Mouse (Mus musculus) heart, postnatal 14 days (tissue): ENCODE data around the gene Pus7l. TPM values are rescaled to one million over a fixed set of nuclear protein-coding genes. Genes with fewer than 3 reads are reported as not detected.
"Not testable (repeated sequence)": the region's sequence is repeated elsewhere in the genome, so short reads cannot be mapped to it uniquely, and the experiment has no call there.

Experiments
- DNase-seq, 2 experiments: peaks; one replicate each; pipeline ENCODE4 v3.0.0; 2021 to 2022
- intact Hi-C: fragments of 180-260 bp; cut with DNase I; formaldehyde crosslinking; loops from one replicate; pipeline ENCODE4 v1.15.1; 2025
- total RNA-seq, 2 experiments: library from RNA; stranded (reverse); gene quantifications; 2 replicates each; pipeline ENCODE4 v1.2.3; 2021

The Pus7l gene
- total RNA-seq, 2 experiments from 2014 or later, result 2.5 to 3.3 TPM

DNA sequence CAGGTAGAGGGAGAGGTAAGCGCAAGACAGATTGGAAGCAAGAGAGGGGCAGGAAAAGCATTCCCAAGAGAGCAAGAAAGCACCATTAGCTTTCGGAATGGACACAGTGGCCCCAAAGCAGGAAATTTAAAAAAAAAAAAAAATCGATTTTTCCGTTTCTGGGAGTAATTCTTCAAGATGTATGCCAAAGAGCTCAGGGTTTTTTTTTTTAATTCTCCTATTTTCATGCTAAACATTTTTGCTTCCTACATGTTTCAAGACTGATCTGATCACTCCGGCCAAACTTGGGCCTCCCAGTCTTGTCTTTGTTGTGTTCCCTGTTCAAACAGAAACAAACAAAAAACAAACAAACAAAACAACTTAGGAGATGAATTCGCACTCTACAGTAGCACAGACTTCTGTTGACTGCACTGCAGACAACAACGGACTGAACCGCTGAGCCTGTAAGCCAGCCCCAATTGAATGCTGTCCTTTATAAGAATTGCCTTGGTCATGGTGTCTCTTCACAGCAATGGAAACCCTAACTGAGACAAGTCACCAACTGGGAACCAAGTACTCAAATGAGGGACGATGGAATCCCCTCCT lies 797 bp upstream of the Pus7l start:
- intact Hi-C loops, result no loop called here

DNA sequence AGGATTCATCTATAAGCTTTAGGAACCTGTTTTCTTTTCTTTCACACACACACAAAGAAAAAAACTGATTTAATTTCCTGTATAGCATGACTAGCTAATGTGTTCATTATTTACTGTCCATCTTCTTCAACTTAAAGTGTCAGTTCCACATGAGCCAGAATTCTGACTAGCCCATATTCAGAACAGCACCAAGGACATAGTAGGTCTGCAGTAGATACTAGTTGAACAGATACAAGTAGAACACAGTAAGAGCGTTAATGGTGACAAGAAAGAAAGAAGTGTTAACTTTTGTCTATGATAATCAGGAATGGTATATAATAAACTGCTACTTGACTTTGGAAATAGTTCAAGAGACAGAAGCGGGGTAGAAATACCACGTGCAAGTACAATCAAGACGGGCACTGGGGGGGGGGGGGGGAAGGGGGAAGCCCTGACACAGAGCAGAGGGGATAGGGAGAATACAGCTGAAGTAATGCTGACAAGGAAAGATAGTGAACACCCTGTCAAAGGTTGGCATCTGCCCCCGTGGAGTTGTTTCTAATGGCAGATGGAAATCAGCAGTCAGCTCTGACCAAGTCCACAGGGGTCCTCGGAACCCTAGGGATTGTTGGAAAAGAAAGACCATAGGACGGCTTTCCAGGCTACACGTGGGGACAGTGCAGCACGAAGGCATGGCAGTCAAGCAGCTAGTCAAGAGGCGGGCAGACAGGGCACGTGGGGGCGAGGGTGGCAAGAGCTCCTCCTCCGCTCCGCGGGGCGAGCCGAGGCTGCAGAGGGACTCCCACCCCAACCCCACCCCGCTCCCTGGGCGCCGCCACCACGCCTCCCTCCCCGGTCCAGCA lies 559 bp downstream of the Pus7l start:
- intact Hi-C loops, result no loop called here
- DNase-seq, result no peak

More for the DNA sequence above, 797 bp upstream of the Pus7l start:
- DNase-seq, result no peak

DNA sequence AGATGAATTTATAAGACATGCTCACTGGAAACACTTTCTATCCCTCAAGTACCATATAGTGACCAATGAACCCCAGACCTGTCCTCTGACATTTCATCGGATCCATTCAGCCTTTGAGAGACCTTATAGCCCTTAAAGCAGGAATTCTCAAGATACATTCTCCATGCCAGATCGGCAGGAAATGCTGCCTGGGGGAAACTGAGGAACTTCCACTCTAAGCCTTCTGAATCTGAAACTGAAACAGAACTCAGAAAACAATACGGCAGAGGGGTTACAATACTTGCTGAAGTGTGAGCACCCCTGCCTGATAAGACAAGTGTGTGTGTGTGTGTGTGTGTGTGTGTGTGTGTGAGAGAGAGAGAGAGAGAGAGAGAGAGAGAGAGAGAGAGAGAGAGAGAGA lies 4.1 kb downstream of the Pus7l start:
- no peak for DNase-seq
- intact Hi-C loops, result no loop called here

DNA sequence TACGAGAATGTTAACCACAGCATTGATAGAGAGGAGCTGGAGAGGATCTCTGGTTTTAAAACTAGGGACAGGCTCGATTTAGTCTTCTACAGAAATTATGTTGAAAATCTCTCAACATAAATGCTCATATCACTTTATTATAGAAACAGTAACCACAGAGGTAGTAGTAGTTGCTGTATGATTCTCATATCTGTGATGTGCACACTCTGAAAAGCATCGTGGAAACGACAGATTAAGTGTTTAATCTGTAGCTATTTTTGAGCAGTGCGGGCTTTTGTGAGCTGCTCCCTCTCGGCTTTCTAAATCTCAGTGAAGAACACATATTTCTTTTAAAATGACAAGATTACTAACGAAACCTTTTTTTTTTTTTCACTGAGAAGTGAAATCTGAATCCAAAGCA lies 7.8 kb downstream of the Pus7l start:
- intact Hi-C loops, result no loop called here

DNA sequence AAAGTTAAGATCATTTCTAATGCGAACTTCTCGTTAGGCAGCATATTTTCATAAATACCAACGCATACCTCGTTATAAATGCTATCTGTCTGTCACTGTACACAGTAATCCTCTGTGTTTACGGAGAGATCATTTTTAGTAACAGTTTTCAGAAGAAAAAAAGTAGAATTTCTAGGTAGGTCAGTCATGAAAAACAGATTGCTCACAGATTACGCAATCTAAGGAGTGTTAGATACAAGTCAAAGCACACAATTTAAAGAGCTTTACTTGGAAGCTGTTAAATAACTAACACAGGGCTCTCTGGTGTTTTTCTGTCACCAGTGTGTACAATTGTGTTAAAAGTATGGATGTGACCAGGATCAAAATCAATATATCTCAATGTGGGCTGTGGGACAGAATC lies 10.4 kb downstream of the Pus7l start:
- no peak for DNase-seq
- intact Hi-C loops, result no loop called here

More for the DNA sequence above, 7.8 kb downstream of the Pus7l start:
- DNase-seq, result no peak

DNA sequence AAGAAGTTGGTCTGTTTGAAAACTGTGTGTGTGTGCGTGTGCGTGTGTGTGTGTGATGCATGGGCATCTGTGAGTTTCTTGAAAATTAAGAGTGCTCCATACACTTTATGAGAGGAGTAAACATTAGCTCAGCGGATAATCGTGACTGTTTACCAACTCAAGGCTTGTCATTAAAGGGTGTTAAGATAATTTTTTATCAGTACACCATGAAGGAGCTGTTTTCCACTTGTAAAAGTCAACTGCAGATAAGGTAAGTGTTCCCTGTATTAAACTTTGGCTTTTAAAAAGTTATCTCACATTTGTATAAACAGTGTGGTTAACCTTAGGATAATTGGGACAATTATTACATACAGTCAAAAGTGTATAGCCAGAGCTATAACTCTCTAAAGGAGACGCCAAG lies 11.0 kb downstream of the Pus7l start:
- intact Hi-C loops, result no loop called here
- no peak for DNase-seq

DNA sequence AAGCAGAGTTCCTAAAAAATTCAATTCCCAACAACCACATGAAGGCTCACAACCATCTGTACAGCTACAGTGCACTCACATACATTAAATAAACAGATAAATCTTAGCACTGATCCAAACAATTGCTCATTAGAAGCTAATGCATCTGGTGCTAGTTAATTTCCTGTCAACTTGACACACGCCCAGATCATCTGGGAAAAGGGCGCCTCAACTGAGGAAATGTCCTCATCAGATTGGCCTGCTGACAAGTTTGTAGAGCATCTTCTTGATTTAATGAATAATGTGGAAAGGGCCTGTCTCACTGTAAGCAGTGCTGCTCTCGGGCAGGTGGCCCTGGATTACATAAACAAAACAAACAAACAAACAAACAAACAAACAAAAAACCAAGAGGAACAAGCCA lies 12.8 kb downstream of the Pus7l start:
- no peak for DNase-seq

DNA sequence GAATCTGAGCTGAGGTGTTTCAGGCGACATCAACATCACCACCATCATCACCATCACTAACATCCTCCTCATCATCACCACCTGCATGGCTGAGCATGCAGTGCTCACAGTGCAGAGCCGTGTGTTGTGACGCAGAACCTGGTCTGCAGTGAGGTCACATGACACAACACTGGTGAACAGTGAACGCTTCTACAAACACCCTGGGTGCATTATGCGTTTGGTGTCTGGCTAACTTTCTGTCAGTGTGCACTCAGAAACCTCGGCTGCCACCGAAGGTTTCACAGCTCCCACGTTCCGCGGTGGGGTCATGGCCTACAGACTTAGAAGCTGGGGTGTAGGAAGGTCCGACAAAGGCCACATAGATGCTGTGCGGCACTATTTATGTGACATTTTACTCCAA lies 18.4 kb downstream of the Pus7l start:
- DNase-seq, result peak in 1 of 2 experiments; percentile 36
- intact Hi-C loops, result no loop called here

More for the DNA sequence above, 12.8 kb downstream of the Pus7l start:
- intact Hi-C loops, result no loop called here

DNA sequence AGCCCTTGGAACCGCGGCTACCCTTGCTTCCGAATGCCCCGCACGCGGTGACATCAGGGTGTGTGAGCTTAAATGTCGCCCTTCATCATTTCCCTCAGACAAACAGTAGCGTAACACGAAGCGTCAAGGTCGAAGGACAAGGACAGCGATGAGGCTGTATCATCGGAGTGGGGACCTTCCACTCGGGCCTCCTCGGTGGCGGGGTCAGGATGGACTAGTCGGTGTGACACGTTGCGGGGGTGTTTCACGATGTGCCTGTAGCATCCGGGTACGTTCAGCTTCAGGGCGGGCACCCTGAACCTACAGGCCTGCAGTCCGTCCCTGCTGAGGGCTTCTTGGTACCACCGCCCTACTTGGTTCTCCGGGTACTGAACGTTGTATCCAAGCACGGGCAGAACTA lies 20.1 kb downstream of the Pus7l start:
- intact Hi-C loops, result no loop called here
- no peak for DNase-seq

DNA sequence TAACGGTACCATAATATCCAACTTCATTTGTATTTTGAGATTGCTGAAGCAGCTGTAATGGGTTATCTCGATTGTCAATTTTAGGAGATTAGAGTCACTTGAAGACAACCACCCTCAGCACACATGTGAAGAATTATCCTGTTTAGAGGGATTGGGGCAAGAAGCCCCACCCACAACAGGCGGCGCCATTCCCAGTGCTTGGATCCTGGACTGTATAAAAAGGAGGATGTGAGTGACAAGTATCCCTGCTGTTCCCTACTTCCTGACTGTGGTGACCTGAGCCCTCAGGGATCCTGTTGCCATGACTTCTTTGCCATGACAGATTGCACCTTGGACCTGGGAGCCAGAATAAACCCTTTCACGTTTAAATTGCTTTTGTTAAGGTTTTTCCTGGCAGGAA lies 22.4 kb downstream of the Pus7l start:
- DNase-seq, result no peak
- intact Hi-C loops, result no loop called here

DNA sequence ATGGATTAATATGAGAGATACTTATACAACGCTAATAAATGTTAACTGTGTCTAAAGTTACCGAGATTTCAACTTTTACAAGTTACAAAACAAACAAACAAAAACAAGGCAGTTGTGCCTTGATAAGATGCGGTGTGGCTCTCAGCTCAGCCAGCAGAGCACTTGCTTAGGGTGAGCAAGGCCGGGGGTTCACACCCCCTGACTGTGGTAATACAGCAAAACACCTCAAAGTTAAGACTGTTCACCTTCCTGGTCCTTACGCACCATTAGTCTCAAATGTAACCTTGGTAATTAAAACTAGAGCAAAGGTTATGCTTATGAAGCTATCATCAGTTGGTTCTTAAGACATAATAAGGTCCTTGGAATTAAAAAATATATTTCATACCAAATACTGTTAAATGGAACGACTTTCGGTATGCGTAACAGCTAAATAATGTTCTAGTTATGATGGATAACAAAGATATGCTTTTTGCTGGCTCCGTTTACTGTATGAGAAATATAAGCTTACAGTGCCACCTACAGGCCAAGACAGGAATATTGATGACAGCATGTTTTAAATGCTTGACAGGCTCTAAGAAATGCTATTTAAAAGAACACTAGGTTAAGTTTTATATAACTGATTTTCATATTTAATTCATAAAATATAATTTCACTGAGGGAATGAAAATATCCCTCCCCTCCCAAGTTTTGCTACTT lies 23.0 kb downstream of the Pus7l start:
- intact Hi-C loops, result no loop called here
- peak in 1 of 2 experiments; percentile 56 for DNase-seq

DNA sequence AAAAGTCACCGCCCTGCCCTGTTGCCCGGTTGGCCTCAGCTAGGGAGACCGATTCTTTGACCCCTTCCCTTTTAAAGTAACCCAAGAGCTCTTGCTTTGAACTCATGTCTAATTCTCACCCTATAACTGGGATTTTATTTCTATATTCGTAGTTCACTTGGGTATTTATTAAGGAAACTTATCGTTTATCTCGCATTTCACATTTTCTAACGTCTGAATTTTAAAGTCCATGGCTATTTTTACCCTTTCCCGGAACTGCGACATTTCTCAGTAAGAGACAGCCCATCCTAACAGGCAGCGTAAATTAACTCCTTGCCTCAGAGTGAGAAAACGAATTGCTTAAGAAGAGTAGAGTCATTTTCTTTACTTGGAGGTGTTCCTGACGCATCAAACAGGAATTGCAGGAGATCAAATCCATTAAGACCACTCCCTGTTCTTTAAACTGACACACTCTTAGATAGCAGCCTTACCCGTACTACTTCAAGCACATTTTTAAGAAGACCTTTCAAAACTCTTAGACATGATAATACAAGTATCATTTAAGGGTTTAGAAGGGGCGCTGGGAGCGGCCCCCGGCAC lies 25.3 kb downstream of the Pus7l start:
- no peak for DNase-seq
- intact Hi-C loops, result loop anchor here (2.0 to 10.0 kb wide), 2 partner anchors 133 to 253 kb away; no protein-coding TSS in a partner anchor

DNA sequence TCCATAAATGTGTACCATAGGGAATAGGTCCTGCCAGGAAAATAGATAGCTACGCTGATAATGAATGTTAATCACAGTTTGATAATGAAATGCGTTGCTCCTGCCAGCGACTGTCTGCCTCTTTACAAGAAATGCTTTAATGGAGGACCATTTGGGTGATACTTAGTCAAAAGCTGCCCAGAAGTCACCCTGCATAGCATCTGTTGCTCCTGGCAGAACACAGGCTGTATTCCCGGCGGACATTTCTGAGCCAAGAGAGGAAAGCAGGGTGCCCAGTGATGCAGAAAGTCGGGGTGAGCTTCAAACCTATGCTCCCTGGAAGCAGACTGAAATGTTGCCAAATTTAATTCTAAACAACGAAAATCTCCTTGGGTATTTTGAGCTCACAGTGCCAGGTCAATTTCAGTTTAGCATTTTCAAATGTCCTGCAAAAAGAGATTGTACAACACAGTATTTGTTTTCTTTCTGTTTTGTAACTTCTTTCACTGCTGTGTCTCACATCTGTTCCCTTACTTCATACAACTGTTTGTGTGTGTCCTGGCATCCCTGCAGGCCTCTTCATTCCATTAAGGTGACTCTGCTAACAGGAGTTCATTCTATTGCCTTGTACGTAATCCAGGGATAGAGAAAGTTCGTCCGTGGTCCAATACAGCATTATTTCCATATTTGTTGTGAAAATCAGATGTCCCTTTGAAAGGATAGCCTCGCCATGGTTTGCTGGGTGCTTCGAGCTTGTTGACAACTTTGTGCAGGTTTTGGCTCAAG lies 39.7 kb downstream of the Pus7l start:
- intact Hi-C loops, result no loop called here
- peak; percentile 8 to 19 for DNase-seq

DNA sequence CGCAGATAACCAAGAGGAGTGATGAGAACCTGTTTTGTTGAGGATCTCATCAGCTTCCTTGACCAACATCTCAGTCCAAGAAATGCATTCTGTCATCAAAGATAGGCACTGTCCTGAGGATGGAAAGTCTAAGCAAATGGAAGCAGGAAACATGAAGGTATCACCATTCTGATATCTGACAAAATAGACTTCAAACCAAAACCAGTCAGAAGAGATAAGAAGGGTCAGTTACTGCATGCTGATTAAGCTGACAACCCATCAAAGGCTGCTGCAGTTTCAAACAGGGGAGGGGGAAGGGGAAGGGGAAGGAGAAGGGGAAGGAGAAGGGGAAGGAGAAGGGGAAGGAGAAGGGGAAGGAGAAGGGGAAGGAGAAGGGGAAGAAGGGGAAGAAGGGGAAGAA lies 44.1 kb downstream of the Pus7l start:
- intact Hi-C loops, result no loop called here
- no peak for DNase-seq

DNA sequence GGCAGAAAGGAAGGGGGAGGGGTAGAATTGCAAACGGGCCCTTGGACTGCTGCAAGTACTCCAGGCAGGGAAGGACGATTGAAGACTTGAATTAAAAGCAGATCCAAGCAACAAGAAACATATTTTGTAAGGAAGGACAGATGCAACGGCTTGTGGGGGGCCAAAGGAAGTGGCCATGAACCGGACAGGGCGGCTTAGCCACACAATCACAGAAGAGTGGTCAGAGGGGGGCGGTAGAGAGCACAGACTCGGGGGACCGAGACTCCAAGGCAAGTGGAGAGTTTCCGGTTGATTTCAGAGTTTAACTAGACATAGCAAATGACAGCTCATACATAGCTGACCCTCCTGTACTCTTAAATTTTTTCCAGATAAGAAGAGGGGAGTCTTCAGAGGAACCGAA lies 47.4 kb downstream of the Pus7l start:
- DNase-seq, result no peak
- intact Hi-C loops, result no loop called here

DNA sequence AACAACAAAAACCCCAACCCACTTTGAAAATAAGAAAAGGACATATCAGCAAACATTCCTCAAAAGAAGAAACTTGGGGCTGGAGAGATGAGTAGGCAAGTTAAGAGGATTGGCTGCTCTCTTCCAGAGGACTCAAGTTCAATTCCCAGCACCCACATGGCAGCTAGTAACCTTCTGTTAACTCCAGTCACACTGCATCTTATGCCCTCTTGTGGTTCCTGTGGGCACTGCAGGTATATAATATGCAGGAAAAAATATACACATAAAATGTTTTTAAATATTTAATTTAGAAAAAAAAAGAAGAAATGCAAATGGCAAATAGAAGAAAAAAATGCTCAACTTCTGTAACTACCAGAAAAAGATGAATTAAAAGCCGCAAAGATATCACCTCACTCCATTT lies 48.9 kb downstream of the Pus7l start:
- no peak for DNase-seq
- intact Hi-C loops, result no loop called here

DNA sequence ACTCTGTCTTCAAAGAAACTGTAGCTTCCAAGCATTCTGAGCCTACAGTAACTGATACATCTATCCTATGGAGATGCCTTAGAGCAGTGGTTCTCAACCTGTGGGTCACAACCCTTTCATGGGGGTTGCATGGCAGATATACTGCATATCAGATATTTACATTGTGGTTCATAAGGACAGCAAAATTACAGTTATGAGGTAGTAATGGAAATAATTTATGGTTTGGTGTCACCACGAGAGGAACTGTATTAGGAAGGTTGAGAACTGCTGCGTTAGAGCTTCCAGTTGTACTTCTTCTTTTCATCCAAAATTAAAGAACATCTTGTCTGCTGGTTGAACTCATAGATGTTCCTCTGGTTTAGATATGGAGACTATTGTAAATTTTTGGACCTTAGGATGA lies 53.9 kb downstream of the Pus7l start:
- intact Hi-C loops, result no loop called here
- no peak for DNase-seq

DNA sequence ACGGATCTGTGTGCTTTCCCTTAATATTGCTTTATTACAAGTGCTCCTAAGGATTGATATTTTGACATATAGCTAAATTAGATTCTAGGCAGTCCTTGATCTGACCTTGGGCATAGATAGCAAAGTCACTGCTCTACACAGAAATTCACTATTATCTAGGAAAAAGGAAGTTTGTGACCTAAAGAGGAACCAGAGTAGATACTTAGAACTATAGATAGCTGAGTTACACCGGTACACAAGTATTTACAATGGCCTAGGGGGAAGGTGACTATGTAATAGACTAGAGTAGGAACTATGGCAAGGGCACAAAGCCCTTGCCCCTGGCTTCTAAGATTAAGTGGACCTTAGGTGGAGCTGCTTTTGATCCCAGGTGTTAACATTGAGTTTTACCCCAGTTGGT lies 55.3 kb downstream of the Pus7l start:
- intact Hi-C loops, DNase-seq: not testable (repeated sequence)

DNA sequence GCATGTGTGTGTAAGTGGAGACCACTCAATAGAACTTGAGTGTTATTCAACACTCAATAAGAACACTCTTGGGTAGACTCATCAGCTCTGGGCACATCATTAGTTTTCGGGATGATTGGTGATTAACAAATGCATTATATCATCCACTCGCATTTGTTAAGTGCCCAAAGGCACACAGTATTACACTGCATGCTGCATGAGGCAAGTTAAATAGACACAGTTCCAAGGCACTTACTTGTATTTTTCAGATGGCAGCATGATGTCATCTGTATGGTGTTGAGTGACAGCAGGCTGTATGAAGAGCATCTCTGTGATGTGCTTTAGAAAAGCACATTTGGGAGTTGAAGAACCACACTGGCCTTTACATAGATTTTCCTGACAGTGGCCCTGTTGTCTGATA lies 60.8 kb downstream of the Pus7l start:
- intact Hi-C loops, result no loop called here
- no peak for DNase-seq

DNA sequence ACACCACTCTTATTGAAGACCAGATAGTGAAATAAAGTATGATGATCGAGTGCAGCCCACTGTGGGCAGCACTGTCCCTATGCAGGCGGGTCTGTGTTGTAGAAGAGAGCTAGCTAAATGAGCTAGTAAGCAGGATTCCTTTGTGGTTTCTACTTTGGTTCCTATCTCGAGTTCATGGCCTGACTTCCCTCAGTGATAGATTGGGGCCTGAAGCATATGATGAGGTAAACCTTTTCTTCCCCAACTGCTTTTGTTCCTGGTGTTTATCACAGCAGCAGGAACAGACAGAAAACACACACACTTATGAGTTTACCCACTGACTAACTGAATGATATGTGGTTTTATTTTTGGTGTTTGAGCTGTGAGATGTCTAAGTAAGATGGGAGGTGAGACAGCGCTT lies 62.6 kb downstream of the Pus7l start:
- intact Hi-C loops, result no loop called here
- DNase-seq, result no peak
